Mouse (Mus musculus): ENCODE measurements at regions not wholly inside any gene's neighbourhood (a gene's known extent, or its start where the extent isn't known, plus 50 kb on each side); places are given as distances from the start of the nearest gene placed in this dataset.
"Not testable (repeated sequence)": the region's sequence is repeated elsewhere in the genome, so short reads cannot be mapped to it uniquely, and the experiment has no call there.

DNA sequence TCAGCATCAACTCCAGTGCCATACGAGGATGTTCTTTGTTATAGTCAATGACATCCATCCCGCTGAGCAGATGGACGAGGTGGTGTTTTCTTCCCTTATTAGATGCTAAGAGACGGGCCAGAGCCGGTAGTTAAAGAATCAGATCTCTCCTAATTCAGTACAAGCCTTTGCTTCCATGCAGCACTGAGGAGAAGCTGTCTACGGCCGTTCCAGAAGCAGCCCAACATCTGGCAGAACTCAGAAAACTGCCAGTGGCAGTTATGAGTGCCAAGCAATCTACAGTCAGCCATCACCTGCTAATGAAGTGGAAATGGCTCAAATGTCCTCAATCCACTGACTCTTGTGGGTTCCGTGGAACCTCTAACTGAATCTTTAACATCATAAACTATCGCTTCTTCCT, 141.3 kb upstream of the Fam3c start:
- TF ChIP-seq POLR2A (IDR thresholded peaks at IDR 0.05; ENCODE audit: control insufficient read depth, low read depth, low read length) (no peak), CTCF (IDR thresholded peaks at IDR 0.05; ENCODE audit: control insufficient read depth, insufficient read depth, insufficient replicate concordance, low read depth, low read length) (no peak)
- Histone ChIP-seq H3K4me1 (ENCODE audit: control insufficient read depth, insufficient read depth, low read length) (no peaks in the 10 kb centered on the region), H3K36me3 (ENCODE audit: control insufficient read depth, insufficient read depth, low read length) (no peaks in the 10 kb centered on the region), H3K27ac (ENCODE audit: control insufficient read depth, insufficient read depth, low read depth, low read length) (no peak overlapping the region), H3K4me3 (ENCODE audit: control insufficient read depth, low read depth, low read length) (no peak overlapping the region), H3K27me3 (ENCODE audit: control insufficient read depth, insufficient read depth, low read length) (no peaks in the 10 kb centered on the region)

DNA sequence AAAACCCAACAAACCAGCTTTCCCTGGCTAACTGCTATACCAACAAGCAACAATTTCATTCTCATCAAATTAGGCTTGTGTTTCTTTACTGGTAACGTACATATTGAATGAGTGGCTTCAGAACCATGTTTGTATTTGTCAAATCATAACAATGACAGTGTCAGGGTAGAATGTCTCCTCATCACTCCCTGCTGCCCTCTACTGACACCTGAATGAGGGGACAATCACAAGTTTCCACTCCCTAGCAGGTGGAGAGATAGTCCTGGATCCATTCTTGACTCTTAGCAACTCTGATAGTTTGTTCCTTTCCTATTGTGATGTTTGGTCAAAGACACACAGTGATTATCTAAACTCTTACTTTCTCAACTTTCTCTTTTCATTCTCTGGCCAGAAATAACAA, 140.4 kb upstream of the Fam3c start:
- TF ChIP-seq POLR2A (IDR thresholded peaks at IDR 0.05; ENCODE audit: control insufficient read depth, low read depth, low read length): no peak

DNA sequence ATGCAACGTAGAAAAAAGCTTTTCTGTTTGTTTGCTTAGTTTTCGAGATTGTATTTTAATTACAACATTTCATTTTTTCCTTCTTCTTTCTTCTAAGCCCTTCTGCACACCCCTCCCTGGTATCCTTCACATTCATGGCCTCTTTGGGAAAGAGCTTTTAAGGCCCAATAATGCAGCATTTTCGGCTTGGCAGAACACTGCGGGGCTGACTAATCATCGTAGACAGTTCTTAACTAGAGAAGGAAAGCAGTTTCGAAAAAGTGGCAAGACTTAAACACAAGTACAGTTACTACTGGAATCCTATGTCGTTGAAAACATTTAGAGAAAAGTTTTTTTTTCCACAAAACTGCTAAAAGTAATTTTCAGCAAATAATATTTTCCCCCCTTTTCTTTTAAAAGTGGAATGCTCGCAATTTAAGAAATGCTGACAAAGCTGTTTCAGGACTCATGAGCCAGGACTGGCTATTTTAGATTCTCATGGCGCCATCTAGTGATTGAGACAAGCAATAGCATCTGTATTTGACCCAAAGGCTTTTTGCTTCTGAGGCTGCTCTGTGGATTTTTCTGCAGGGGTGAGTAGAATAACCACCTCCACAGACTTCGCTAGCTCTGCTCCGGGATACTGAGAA, 137.7 kb upstream of the Fam3c start:
- no peaks in the 10 kb centered on the region for H3K4me1 ChIP-seq (ENCODE audit: control insufficient read depth, insufficient read depth, low read length)
- no peaks in the 10 kb centered on the region for H3K36me3 ChIP-seq (ENCODE audit: control insufficient read depth, insufficient read depth, low read length)
- H3K27ac ChIP-seq (ENCODE audit: control insufficient read depth, insufficient read depth, low read depth, low read length): no peak overlapping the region
- no peak; the same call in 1 of the 2 replicates for TF ChIP-seq CTCF (IDR thresholded peaks at IDR 0.05; ENCODE audit: control insufficient read depth, insufficient read depth, insufficient replicate concordance, low read depth, low read length)
- TF ChIP-seq POLR2A (IDR thresholded peaks at IDR 0.05; ENCODE audit: control insufficient read depth, low read depth, low read length): no peak
- H3K27me3 ChIP-seq (ENCODE audit: control insufficient read depth, insufficient read depth, low read length): no peaks in the 10 kb centered on the region
- no peak overlapping the region for H3K4me3 ChIP-seq (ENCODE audit: control insufficient read depth, low read depth, low read length)

More for the DNA sequence above, 140.4 kb upstream of the Fam3c start:
- Histone ChIP-seq H3K4me3 (ENCODE audit: control insufficient read depth, low read depth, low read length) (no peak overlapping the region), H3K27me3 (ENCODE audit: control insufficient read depth, insufficient read depth, low read length) (no peaks in the 10 kb centered on the region), H3K36me3 (ENCODE audit: control insufficient read depth, insufficient read depth, low read length) (no peaks in the 10 kb centered on the region), H3K4me1 (ENCODE audit: control insufficient read depth, insufficient read depth, low read length) (no peaks in the 10 kb centered on the region), H3K27ac (ENCODE audit: control insufficient read depth, insufficient read depth, low read depth, low read length) (no peak overlapping the region)

DNA sequence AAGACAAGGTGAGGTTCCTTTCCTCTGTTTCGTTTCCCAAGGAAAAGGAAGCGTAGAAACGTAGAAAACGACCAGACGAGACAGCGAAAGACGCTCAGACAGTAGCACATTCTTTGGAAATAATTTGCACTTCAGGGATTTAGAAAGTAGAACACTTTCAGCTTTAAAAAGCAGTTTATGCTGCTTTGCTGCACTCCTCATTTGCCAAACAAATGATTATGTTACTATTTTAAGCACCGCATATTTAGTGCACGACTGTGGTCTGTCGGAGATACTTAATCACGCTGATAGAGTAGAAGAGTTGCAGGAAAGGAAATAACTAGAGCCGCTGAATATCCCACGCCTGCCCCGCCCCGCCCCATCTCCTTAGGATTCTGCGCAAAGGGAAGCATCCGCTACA, 136.9 kb upstream of the Fam3c start:
- Histone ChIP-seq H3K27ac (ENCODE audit: control insufficient read depth, insufficient read depth, low read depth, low read length) (no peak overlapping the region), H3K27me3 (ENCODE audit: control insufficient read depth, insufficient read depth, low read length) (no peaks in the 10 kb centered on the region), H3K36me3 (ENCODE audit: control insufficient read depth, insufficient read depth, low read length) (no peaks in the 10 kb centered on the region), H3K4me3 (ENCODE audit: control insufficient read depth, low read depth, low read length) (no peak overlapping the region; the same call in 1 of the 2 replicates), H3K4me1 (ENCODE audit: control insufficient read depth, insufficient read depth, low read length) (no peaks in the 10 kb centered on the region)
- TF ChIP-seq CTCF (IDR thresholded peaks at IDR 0.05; ENCODE audit: control insufficient read depth, insufficient read depth, insufficient replicate concordance, low read depth, low read length) (no peak), POLR2A (IDR thresholded peaks at IDR 0.05; ENCODE audit: control insufficient read depth, low read depth, low read length) (no peak)

DNA sequence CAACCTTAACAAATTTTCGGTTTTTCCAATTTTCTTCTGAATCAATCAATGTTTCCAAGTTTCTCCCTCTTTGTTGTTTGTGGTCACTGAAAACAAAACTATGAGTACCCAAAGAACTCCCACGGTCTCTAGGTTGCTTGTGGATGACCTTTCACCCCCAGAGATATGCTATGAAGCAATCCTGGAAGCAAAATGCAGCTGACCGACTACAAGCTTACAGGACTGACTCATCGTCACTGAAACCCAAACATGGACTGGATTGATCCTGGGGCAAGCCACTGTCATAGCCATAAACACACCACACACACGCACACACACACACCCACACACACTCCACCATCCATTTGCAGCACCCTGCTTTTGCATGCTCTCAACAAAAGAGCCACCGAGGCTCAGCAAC, 134.7 kb upstream of the Fam3c start:
- no peak overlapping the region for H3K27ac ChIP-seq (ENCODE audit: control insufficient read depth, insufficient read depth, low read depth, low read length)
- TF ChIP-seq CTCF (IDR thresholded peaks at IDR 0.05; ENCODE audit: control insufficient read depth, insufficient read depth, insufficient replicate concordance, low read depth, low read length) (no peak), POLR2A (IDR thresholded peaks at IDR 0.05; ENCODE audit: control insufficient read depth, low read depth, low read length) (no peak)
- H3K4me1 ChIP-seq (ENCODE audit: control insufficient read depth, insufficient read depth, low read length): no peaks in the 10 kb centered on the region
- no peak overlapping the region for H3K4me3 ChIP-seq (ENCODE audit: control insufficient read depth, low read depth, low read length)
- H3K27me3 ChIP-seq (ENCODE audit: control insufficient read depth, insufficient read depth, low read length): no peaks in the 10 kb centered on the region
- H3K36me3 ChIP-seq (ENCODE audit: control insufficient read depth, insufficient read depth, low read length): no peaks in the 10 kb centered on the region

DNA sequence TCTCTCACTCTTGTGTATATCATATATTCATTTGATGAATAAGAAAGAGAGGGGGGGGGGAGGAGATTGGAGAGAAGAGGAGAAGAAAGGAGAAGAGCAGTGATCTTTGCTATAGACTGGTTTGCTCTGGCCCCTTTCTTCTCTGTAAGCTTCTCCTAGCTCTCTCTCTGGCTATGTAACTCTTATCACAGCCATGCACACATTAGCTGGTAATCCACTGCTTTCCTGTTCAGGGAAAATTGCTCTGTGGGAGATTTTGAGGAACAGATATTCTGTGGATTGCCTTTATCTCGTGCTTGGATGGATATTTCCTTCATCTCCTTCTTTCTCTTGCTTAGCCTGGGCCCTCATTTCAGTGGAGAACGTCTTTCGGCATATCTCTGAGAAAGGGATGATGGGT, 131.4 kb upstream of the Fam3c start:
- H3K27ac ChIP-seq (ENCODE audit: control insufficient read depth, insufficient read depth, low read depth, low read length): no peak overlapping the region

DNA sequence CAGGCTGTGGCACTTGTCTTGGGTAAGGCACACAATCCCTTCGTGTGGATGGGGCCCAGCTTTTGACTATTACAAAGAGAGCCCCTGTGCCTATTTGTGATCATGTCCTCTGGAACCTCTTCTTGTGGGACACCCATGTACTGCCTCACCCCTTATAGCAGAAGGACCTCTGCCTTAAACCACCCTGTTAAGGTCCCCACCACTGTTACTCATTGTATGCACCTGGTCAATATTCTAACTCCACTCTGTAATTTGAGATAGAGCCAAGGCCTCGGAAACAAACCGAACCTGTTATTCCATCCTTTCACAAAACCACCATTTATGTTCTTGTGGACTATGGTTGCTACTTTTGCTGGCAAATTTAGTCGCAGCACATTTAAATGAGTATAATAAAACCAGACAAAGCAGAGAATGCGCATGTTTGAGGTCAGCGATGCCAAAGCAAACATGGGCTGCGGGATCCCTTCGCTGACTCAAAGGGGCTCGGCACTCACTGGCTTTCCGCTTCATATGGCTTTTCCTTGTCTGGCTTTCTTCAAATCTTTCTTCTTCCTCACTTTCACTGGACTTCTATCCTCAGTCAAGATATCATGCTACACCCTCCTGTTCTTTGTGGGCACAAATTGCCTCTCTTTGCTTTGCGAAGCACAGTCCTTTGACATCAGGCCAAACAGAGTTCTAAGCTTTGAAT, 129.9 kb upstream of the Fam3c start:
- H3K27me3 ChIP-seq (ENCODE audit: control insufficient read depth, insufficient read depth, low read length): no peaks in the 10 kb centered on the region
- H3K4me1 ChIP-seq (ENCODE audit: control insufficient read depth, insufficient read depth, low read length): no peaks in the 10 kb centered on the region
- H3K4me3 ChIP-seq (ENCODE audit: control insufficient read depth, low read depth, low read length): no peak overlapping the region
- H3K36me3 ChIP-seq (ENCODE audit: control insufficient read depth, insufficient read depth, low read length): no peaks in the 10 kb centered on the region
- no peak overlapping the region for H3K27ac ChIP-seq (ENCODE audit: control insufficient read depth, insufficient read depth, low read depth, low read length)
- TF ChIP-seq CTCF (IDR thresholded peaks at IDR 0.05; ENCODE audit: control insufficient read depth, insufficient read depth, insufficient replicate concordance, low read depth, low read length): no peak
- TF ChIP-seq POLR2A (IDR thresholded peaks at IDR 0.05; ENCODE audit: control insufficient read depth, low read depth, low read length): no peak

More for the DNA sequence above, 131.4 kb upstream of the Fam3c start:
- Histone ChIP-seq H3K27me3 (ENCODE audit: control insufficient read depth, insufficient read depth, low read length) (no peaks in the 10 kb centered on the region), H3K4me1 (ENCODE audit: control insufficient read depth, insufficient read depth, low read length) (no peaks in the 10 kb centered on the region), H3K4me3 (ENCODE audit: control insufficient read depth, low read depth, low read length) (no peak overlapping the region), H3K36me3 (ENCODE audit: control insufficient read depth, insufficient read depth, low read length) (no peaks in the 10 kb centered on the region)
- TF ChIP-seq POLR2A (IDR thresholded peaks at IDR 0.05; ENCODE audit: control insufficient read depth, low read depth, low read length) (no peak), CTCF (IDR thresholded peaks at IDR 0.05; ENCODE audit: control insufficient read depth, insufficient read depth, insufficient replicate concordance, low read depth, low read length) (no peak)

DNA sequence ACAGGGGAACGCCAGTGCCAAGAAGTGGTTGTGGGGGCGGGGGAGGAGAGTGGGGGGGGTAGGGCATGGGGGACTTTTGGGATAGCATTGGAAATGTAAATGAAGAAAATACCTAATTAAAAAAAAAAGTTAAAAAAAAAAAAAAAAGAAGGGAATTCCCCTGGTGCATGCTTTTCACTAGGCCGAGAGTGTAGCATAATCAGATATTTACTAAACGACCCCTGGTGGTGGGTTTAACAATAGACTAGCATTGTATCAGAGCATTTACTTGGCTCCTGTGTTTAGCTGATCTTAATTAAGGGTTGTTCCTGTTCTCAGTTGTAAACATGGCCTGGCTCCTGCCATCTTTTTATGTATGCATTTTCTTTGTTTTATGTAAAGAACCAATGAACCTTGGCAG, 126.2 kb upstream of the Fam3c start:
- H3K36me3 ChIP-seq (ENCODE audit: control insufficient read depth, insufficient read depth, low read length); H3K27me3 ChIP-seq (ENCODE audit: control insufficient read depth, insufficient read depth, low read length); H3K27ac ChIP-seq (ENCODE audit: control insufficient read depth, insufficient read depth, low read depth, low read length); H3K4me1 ChIP-seq (ENCODE audit: control insufficient read depth, insufficient read depth, low read length); H3K4me3 ChIP-seq (ENCODE audit: control insufficient read depth, low read depth, low read length): not testable (repeated sequence)

Measured in testis, adult 2 months (tissue).